Mouse (Mus musculus): ENCODE data around the gene Gsg1l.

The Gsg1l gene

GRCm38 (mm10) chr7:125868570-125868969 is 213.6 kb downstream of the Gsg1l start:
- no peak for DNase-seq (ENCODE audit: low read depth, low spot score)

DNA sequence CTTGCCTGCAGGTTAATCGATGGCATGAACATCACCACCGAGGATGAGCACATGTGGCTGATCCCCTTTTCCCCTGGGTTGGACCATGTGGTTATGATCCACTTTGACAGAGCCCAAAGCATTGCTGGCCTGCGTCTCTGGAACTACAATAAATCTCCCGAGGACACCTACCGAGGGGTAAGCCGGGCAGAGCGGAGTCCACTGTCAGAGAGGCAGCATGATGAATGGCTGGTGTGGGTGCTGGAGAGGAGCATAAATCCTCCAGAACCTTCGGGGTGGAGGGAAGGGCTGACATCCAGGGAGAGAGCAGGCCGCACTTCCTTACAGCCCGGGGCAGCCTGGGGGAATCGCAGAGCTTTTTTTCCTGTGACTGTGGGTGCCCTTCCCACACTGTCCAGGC is 217.0 kb downstream of the Gsg1l start:
- peak; percentile 39 for DNase-seq (ENCODE audit: low read depth, low spot score)

GRCm38 (mm10) chr7:125864026-125864425 is 218.2 kb downstream of the Gsg1l start:
- no peak for DNase-seq (ENCODE audit: low read depth, low spot score)

- DNase-seq (ENCODE audit: low read depth, low spot score), result no peak
Measured at GRCm38 (mm10) chr7:125860421-125860820, 221.8 kb downstream of the Gsg1l start.

GRCm38 (mm10) chr7:125859564-125859963 is 222.6 kb downstream of the Gsg1l start:
- DNase-seq (ENCODE audit: low read depth, low spot score), result no peak

DNA sequence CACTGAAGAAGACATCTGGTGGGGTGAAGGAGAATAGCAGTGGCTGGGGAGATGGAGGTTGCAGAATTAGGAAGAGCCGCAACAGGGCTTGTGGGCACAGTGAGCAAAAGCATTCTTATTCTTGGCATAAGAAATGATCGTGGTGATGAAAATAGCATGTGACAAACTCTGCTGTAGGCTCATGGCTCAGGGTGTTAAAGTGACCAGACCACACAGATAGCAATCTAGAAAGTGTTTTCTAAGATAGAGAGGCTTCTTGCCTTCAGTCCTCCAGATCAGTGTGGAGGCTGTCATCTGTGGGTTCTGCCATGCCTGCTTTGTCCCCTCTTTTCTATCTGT is 234.7 kb downstream of the Gsg1l start:
- DNase-seq (ENCODE audit: low read depth, low spot score), result no peak

DNA sequence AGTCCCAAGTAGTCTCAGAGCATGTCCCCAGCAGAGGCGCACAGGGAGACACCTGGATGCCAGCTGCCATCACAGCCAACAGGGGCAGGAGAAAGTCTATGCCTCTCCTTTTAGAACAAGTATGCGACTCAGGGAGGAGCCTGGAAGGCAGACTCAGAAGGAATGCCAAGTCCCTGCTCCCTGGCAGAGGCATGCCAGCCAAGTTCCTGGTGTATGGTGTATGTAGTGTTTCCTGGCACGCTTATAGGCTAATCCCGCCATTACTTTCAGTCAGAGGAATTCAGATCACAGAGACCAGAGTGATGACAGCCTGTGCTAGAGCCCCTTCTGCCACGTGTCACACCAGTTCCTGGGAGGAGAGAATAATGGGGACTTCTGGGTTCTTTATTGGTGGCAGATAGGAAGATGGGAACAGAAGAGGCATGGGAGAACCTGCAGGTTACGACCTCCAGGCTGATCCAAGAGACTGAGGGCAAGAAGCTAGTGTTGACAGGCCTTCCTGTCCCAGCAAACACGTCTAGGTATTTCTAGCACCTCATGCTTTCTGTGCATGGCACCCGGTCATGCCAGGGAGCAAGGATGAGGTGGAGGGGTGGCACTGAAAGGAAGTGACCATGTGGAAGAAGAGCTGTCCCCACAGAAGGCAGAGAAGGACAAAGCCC is 235.2 kb downstream of the Gsg1l start:
- DNase-seq (ENCODE audit: low read depth, low spot score), result no peak

- DNase-seq (ENCODE audit: low read depth, low spot score), result no peak
Measured at GRCm38 (mm10) chr7:125845611-125846010, 236.6 kb downstream of the Gsg1l start.

DNA sequence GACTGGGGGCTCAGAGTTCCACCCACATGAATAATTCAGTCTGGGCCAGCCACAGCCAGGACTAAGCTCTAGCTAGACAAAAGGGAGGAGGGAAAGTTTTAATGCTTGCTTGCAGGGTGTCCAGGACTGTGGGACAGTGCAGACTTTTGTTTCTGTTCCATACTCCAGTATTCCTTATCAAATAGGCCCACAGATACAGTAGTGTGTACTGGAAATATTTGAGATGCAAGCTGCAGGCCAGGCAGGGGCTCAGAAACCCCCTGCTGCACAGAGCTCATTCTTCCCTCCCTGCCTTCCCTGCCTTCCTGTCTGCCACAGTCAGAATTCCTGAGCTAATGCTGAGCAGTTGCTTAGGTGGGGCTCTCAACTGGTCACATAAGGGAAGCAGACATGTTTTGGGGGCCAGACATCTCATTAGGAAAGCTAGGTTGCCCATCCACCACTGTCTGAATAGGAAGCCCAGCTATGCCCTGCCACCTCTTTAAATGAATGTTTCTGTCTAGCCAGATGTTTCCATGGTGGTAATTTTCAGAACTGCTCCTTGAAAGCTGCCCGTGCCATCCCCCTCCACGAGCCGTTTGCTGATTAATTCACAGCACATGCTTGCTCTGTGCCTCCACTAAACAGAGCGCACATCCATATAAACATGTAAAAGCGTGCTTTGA is 244.0 kb downstream of the Gsg1l start:
- peak; percentile 14 for DNase-seq (ENCODE audit: low read depth, low spot score)

DNA sequence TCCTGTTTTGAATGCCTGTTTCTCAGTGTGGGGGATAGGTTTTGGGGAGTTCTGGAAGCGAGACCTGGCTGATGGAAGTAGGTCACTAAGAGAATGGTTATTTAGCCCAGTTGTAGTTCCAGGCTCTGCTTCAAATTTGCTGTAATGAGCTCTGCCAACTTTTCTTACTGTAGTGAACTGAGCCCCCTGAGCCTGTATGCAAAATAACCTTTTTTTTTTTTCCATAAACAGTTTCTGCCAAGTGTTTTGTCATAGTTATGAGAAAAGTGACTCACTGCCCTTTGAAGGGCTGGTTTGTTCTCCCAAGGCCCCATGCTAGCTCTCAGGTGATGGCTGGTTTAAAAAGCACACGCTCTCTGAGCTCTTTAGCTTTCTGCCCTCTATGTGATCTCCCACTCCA is 248.7 kb downstream of the Gsg1l start:
- DNase-seq (ENCODE audit: low read depth, low spot score), result no peak

- no peak for DNase-seq (ENCODE audit: low read depth, low spot score)
Measured at GRCm38 (mm10) chr7:125832767-125833166, 249.4 kb downstream of the Gsg1l start.

- DNase-seq (ENCODE audit: low read depth, low spot score), result no peak
Measured at GRCm38 (mm10) chr7:125829121-125829666, 253.0 kb downstream of the Gsg1l start.

DNA sequence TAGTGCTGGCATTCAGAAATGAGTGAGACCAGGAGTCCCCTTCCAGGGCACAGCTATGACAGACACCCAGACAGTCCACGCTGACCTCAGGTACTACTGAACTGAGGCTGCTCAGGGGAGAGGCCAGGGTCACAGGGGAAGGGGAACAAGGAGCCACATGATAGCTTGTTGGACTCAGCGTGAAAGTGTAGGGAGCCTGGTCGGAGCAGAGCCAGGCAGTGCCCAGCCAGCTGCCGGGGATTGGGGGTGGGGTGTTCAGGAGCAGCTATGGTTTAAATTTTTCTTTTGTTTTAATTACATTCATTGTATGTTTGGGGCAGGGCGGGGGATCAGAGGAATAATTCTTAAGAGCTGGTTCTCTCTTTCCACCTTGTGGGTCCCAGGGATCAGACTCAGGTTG is 253.7 kb downstream of the Gsg1l start:
- no peak for DNase-seq (ENCODE audit: low read depth, low spot score)

Measured in embryo, embryonic 11.5 days (tissue).